Mouse (Mus musculus) cerebellum, adult 9-11 months (tissue): ENCODE measurements at regions not wholly inside any gene's neighbourhood (a gene's known extent, or its start where the extent isn't known, plus 50 kb on each side); places are given as distances from the start of the nearest gene placed in this dataset.
"Not testable (repeated sequence)": the region's sequence is repeated elsewhere in the genome, so short reads cannot be mapped to it uniquely, and the experiment has no call there.

Experiments used
- DNase-seq: peaks from one replicate; pipeline ENCODE4 v3.0.0; 2022

DNA sequence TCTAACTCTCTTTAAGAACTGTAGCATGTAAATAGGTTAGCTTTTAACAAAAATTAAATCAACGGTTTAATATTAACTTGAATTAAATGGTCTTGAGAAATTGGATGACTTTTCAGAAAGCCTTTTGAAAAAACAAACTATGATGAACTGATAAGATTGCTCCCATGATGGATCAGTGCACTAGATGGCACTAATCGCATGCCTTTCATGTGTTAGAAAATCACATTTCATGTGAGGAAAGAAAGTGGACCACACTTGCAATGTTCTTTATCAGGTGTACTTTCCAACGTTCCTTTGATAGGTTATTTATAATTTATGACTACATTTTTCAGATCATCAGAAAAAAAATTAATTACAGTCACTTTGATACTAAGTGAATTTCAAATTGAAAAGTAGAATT lies 1003.2 kb upstream of the 4930412O13Rik start:
- DNase-seq, result no peak

DNA sequence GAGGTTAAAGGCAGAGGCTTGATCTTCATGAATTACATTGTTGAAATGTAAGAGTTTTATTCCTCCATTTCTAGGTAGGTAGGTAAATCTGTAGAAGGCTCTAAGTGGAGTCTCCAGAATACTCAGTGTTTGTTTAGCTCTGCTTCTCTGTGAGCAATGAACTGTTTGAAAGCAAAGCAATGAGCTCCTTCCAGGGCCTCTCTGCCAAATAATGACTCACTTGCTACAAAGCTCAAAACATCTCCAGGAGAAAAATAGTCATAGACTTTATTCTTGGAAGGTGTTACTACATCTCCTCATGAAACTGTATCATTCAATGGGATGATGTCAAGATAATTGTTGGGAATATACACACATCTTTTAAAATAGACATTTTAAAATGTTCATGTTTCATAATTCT lies 968.6 kb upstream of the 4930412O13Rik start:
- no peak for DNase-seq

DNA sequence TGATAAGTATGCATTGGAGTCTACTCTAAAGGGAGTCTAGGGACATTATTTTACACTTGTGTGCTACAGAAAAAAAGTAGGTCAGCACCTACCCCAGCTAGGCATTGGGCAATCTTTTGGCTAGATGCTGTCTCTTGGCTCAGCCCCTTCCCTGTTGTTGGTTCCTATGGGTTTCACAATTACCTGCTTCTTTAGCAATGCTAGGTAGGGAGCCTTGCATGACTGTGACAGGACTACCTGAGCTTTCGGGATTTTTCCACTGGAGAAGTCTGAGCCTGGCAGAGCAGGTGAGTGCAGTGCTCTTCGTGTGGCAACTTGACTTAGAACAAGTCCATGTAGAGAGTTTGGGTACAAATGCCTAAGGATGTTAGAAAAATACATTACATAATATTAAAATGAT lies 956.2 kb upstream of the 4930412O13Rik start:
- no peak for DNase-seq

DNA sequence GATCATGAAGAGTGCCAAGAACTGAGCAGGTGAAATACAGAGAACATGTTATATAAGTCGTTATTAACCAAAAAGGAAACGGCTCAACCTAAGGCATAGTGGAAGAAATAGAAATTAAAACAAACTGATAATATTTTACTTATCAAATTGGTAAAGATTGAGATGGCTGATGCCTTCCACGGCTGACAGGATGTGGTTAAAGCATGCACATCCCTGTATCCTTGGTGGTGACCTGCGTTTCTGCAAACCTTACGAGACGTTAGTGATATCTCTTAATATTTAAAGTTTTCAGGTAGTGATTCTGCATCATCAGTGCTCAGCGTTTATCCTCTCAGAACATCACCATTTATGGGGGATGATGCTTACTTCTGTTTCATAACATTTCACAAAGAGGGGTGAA lies 939.5 kb upstream of the 4930412O13Rik start:
- no peak for DNase-seq

DNA sequence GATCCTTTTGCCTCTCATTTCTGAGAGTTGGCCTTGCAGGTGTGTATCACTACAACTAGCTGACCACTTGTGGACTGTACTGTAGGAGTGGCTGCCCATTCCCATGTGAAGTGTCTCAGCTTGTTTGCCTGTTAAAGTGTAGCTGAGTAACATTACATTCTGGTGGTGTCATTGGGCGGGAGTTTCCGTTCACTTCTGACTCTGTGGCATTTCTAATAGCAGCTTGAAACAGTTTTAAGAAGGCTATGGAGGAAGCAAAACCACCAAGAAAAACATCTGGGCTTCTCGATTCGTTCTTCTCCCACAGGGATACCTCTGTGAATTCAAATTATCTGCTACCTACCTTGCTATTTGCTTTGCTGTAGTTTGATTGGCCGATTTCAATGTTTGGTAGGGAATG lies 922.1 kb upstream of the 4930412O13Rik start:
- no peak for DNase-seq

DNA sequence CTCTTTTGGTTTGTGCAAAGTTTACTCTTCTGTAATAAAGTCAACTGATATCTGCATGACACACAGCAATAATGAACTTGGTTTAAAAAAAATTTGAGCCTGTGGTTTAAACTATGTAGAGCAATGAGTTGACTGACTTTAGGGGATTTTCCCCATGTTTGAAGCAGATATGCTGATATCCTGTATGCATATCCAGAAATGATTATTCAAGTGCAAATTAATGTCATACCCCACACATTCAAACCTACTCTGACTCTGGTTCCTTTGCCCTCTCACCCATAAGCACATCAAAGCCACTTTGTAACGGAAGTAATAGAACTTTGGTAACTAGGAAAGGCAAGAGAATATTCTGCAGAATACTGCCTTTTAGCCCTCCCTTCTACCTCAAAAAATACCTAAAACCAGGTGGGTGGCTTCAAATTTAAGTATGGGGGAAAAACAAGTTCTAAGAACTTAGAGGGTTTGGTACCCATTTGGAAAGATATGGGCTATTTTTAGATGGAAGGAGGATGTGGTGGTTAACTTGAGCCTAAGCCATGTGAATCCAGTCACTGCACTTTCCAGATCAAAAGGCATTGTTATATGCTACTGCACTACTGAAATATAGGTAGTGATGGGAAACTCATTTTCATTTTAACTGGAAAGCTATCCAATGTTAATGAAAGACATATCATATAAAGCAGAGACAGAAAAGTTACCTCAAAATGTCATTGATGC lies 915.9 kb upstream of the 4930412O13Rik start:
- no peak for DNase-seq

GRCm38 (mm10) chr2:8975635-8976034 lies 905.4 kb upstream of the 4930412O13Rik start:
- DNase-seq, result no peak

DNA sequence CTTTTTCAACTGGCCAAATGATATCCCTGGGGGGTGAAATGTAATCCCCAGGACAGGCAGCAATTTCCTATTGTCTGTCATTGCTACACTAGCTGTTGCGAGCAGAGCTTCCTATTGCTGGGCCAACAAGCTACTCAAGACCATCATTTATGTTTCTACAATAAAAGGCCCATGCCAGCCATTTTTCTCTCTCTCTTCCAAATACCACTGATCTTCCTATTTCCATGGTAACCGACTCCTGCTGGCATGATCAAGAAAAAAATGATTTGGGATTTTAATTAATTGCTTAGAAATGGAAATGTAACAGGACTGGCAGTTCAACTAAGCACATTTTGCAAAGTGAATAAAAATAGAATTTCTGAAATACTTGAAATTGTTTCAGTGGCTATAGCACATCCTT lies 868.7 kb upstream of the 4930412O13Rik start:
- DNase-seq, result no peak

DNA sequence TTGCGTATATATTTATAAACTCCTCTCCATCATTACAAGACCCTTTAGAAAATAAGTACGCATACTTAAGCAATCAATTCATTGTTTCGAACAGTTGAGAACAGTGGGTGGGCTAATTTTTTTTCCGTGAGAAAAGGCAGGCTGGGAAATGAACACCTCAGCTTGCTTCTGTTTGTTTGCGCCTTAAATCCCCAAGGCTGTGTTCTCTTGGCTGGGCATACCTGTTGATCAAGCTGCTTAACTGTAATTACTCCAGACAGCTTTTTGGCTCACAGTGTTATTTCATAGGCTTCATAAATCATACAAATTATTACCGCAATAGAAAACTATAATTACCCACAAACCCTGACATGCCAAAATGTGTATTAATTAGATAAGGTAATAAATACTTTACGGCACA lies 848.0 kb upstream of the 4930412O13Rik start:
- DNase-seq, result no peak

- DNase-seq, result not testable (repeated sequence)
Measured at GRCm38 (mm10) chr2:9042355-9042754, 838.7 kb upstream of the 4930412O13Rik start.

DNA sequence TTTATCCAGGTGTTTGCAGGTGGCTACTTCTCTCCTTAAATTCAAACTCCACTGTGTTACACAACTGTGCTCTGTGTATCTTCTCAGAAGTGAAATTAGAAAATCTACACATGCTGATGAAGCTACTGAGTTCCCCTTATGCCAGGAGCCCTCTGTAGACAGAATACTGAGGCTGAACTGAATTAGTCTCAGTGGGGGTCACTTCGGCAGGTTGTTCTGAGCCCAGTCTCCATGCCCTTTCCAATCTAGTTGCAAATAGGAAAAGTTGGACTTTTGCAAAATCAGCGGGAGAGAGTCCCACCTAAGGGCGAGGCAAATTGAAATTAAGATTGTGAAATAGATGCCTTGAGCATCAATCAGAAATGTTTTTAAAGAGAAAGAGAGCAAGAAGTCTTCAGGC lies 833.1 kb upstream of the 4930412O13Rik start:
- DNase-seq, result peak; percentile 15

GRCm38 (mm10) chr2:9073851-9074250 lies 807.2 kb upstream of the 4930412O13Rik start:
- DNase-seq, result no peak

GRCm38 (mm10) chr2:9078158-9078557 lies 802.9 kb upstream of the 4930412O13Rik start:
- no peak for DNase-seq

- DNase-seq, result no peak
Measured at GRCm38 (mm10) chr2:9081746-9082145, 799.3 kb upstream of the 4930412O13Rik start.

DNA sequence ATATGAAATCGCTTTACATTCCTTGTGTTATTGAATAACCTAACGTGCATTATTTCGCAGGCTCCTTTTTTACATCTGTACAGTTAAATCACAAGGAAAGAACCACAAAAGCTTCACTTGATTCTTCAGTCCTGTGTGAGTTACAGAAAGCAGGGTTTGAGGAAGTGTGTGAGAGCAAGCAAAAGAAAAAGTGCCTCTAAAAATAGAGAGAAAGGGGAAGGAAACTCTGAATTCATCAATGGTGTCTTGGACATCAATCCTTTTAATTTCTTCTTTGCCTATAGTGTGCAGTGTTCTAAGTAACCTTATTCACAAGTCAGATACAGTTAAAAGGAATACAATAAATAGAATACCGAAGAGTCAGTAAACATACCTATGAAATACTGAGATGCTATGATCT lies 785.7 kb upstream of the 4930412O13Rik start:
- no peak for DNase-seq

- no peak for DNase-seq
Measured at GRCm38 (mm10) chr2:9116697-9117096, 764.4 kb upstream of the 4930412O13Rik start.

DNA sequence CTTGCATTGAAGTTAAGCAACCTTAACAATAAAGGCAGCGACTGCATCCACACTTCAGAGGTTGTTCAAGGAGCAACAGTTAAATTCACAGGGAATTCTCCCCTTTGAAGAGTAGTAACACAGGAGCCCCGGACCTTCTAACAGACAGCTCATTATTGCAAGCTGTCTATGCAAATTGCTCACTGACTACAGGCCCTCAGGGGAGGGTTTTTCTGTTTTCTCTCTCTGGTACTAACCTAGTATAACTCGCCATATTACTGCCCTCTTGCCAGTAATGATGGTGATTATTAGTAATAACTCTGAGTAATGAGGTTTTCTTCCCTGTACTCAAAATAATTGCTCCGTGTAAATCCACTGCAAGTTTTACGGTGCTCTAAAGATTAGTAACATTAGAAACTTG lies 763.5 kb upstream of the 4930412O13Rik start:
- DNase-seq, result no peak

GRCm38 (mm10) chr2:9136963-9137362 lies 744.1 kb upstream of the 4930412O13Rik start:
- DNase-seq, result no peak

- DNase-seq, result no peak
Measured at GRCm38 (mm10) chr2:9141411-9141810, 739.6 kb upstream of the 4930412O13Rik start.

DNA sequence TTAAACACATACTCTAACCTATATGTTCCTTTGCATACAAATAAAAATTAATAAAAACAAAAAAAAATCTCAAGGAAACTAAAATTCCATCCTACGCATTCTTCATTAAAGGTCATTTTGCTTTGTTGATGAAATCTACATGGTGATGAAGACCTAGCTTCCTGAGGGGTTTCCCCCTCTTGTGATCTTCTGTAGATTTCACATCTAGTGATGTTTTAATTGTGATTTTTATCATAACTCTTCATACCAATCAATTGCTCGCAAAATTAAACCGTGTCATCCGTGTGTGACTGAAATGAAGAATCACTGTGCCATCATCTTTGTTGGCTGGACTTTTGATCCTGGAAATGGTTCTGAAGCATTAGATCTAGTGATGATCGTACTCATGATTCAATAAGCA lies 725.4 kb upstream of the 4930412O13Rik start:
- DNase-seq, result no peak

DNA sequence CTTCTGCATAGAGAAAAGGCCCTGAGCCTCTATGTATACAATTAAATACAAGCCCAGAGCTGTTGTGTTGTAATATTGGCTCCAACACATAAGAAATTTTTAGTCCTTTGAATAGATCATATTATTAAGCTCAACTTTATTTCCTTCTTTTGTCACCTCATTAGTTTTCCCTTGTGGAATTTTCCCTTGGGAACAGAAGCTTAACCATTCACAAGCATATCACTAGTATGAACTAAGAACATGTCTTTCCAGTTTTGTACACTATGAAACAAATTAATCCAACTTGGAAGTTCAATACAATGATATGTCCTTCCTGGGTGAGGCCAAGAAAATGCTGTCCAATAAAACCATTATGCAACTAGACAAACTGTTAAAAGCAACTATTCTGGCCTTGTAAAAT lies 720.9 kb upstream of the 4930412O13Rik start:
- DNase-seq, result no peak

GRCm38 (mm10) chr2:9163819-9164560 lies 717.1 kb upstream of the 4930412O13Rik start:
- DNase-seq, result no peak

DNA sequence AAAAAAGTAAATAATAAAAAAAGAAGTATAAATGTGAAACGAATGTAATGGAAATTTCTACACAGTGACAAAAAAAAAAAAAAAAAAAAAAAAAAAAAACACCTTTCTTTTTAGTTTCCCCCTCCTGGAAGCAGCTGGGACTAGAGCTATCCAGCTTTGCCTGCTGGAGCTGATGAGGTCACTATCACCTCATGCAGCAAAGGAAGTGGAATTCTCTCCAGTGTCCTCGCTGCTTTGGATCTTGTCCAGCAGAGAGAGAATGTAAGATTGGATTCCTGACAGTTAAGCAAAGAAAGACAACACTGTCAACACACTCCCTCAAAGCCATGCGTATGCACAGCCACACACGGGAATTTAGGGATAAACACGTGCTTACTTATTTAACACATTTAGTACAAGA lies 698.9 kb upstream of the 4930412O13Rik start:
- no peak for DNase-seq

GRCm38 (mm10) chr2:9184243-9184642 lies 696.8 kb upstream of the 4930412O13Rik start:
- DNase-seq, result no peak
